Mouse (Mus musculus) kidney, embryonic 14.5 days (tissue): ENCODE data around the gene Mrps7. TPM values are rescaled to one million over a fixed set of nuclear protein-coding genes. Genes with fewer than 3 reads are reported as not detected.
"Not testable (repeated sequence)": the region's sequence is repeated elsewhere in the genome, so short reads cannot be mapped to it uniquely, and the experiment has no call there.

Experiments
- ATAC-seq: fragments of 200-750 bp; cut with Nextera tagmentation; 2 replicates; pipeline ENCODE4 v1.8.0; 2017; ENCODE audit warnings: moderate number of reproducible peaks, mild to moderate bottlenecking, moderate TSS enrichment, moderate library complexity; ENCODE audit not compliant: low FRiP score, low TSS enrichment
- H3K27ac ChIP-seq: fragments of 300-500 bp; sonication (generic); 2 replicates; pipeline ENCODE4 v1.5.1; 2014; ENCODE audit warnings: low read depth, mild to moderate bottlenecking, low read length, moderate library complexity, mixed read lengths
- H3K27me3 ChIP-seq: fragments of 300-500 bp; sonication (generic); 2 replicates; pipeline ENCODE4 v1.6.1; 2014; ENCODE audit warnings: mild to moderate bottlenecking, low read length; ENCODE audit not compliant: control insufficient read depth, insufficient read depth
- H3K36me3 ChIP-seq: fragments of 300-500 bp; sonication (generic); 2 replicates; pipeline ENCODE4 v1.6.1; 2014; ENCODE audit warnings: low read length, mixed read lengths; ENCODE audit not compliant: control insufficient read depth, insufficient read depth
- H3K4me1 ChIP-seq: fragments of 300-500 bp; sonication (generic); 2 replicates; pipeline ENCODE4 v1.6.1; 2014; ENCODE audit warnings: low read length, mixed read lengths; ENCODE audit not compliant: control insufficient read depth, insufficient read depth
- H3K4me2 ChIP-seq: fragments of 300-500 bp; sonication (generic); replicated peaks from 2 replicates; pipeline ENCODE4 v1.6.1; 2014; ENCODE audit warnings: low read depth, mild to moderate bottlenecking, low read length
- H3K4me3 ChIP-seq: fragments of 300-500 bp; sonication (generic); 2 replicates; pipeline ENCODE4 v1.5.1; 2014; ENCODE audit warnings: mild to moderate bottlenecking, low read length
- H3K9ac ChIP-seq: fragments of 300-500 bp; sonication (generic); 2 replicates; pipeline ENCODE4 v1.6.1; 2014; ENCODE audit warnings: low read depth, mild to moderate bottlenecking, low read length, moderate library complexity
- H3K9me3 ChIP-seq: fragments of 300-500 bp; sonication (generic); 2 replicates; pipeline ENCODE4 v1.6.1; 2016; ENCODE audit warnings: low read length; ENCODE audit not compliant: control insufficient read depth
- WGBS: fragments of 180-500 bp; shearing (Covaris S2); extraction: QIAGEN DNeasy Blood & Tissue Kit; methylation state at CpG from one replicate; pipeline ENCODE4 v1.1.7; 2014; 5-methylcytosine and 5-hydroxymethylcytosine counted together
- polyA plus RNA-seq: library from polyadenylated mRNA; unstranded; fragments of >200 nt; fragmentation: Nextera tagmentation; extraction: Ambion mirVana; gene quantifications from 2 replicates; pipeline ENCODE4 v1.2.1, GENCODE M21; 2014

Mrps7 gene
- polyA plus RNA-seq, 1 experiment from 2014 or later: 100 TPM

GRCm38 (mm10) chr11:115645498-115645897 lies 41.8 kb downstream of the Mrps7 start:
- not testable (repeated sequence) for ATAC-seq

DNA sequence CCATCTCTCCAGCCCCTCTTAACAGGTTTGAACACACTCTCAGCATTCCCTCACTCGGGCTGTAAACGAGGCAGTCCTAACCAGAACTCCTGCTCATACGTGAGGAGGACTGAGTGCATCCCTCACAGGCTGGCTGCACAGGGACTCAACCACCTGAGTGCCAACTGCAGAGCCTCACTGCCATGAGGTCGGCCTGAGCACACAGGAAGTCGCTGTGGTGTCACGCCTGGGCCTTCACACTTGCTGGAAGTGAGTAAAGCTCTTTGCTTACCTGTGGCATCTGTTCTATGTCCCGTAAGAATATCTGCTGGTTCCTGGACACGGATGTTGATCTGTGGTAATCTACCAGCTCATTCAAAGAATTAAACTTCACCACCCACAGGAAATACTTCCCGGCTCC lies 42.7 kb downstream of the Mrps7 start:
- peaks cover 34% of the 10 kb centered on the region; the same call in 1 of the 2 replicates for H3K36me3 ChIP-seq

More at GRCm38 (mm10) chr11:115645498-115645897, 41.8 kb downstream of the Mrps7 start:
- H3K27ac ChIP-seq, H3K4me1 ChIP-seq, H3K4me2 ChIP-seq, H3K27me3 ChIP-seq, H3K9ac ChIP-seq, H3K9me3 ChIP-seq, H3K4me3 ChIP-seq: not testable (repeated sequence)
- H3K36me3 ChIP-seq: peaks cover 31% of the 10 kb centered on the region; the same call in 1 of the 2 replicates
- WGBS: 49% methylated on average over 14 of the region's 14 CpGs

DNA sequence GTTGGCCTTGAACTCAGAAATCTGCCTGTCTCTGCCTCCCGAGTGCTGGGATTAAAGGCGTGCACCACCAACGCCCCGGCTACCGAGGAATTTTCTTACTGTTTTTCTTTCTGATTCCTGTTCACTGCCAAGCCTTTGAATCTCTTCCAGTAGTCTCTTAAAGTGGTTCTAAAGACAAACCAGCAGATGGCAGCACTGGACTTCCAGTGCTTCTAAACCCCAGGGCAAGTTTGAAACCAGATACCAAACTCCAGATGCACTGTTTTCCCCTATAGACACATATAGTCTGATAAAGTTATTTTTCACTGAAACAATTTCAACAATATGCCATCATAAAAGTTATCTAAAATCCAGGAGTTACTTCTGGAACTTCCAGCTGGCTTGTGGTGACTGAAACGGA lies 43.7 kb downstream of the Mrps7 start:
- Histone ChIP-seq H3K9me3 (no peaks in the 10 kb centered on the region), H3K9ac (no peak overlapping the region), H3K27ac (no peak overlapping the region), H3K4me2 (no peak overlapping the region), H3K36me3 (peaks cover 35% of the 10 kb centered on the region; the same call in 1 of the 2 replicates), H3K4me3 (no peak overlapping the region), H3K27me3 (no peaks in the 10 kb centered on the region), H3K4me1 (no peaks in the 10 kb centered on the region)
- no peak for ATAC-seq
- WGBS: 51% methylated on average over 6 of the region's 6 CpGs

More for the DNA sequence above, 42.7 kb downstream of the Mrps7 start:
- WGBS: 94% methylated on average over 9 of the region's 9 CpGs
- no peak overlapping the region for H3K9ac ChIP-seq
- no peak overlapping the region for H3K4me3 ChIP-seq
- no peak overlapping the region for H3K27ac ChIP-seq
- H3K27me3 ChIP-seq: no peaks in the 10 kb centered on the region
- no peak for ATAC-seq
- H3K4me2 ChIP-seq: no peak overlapping the region
- no peaks in the 10 kb centered on the region for H3K9me3 ChIP-seq
- H3K4me1 ChIP-seq: no peaks in the 10 kb centered on the region

- Histone ChIP-seq H3K9me3 (no peaks in the 10 kb centered on the region), H3K4me3 (no peak overlapping the region), H3K9ac (no peak overlapping the region), H3K27me3 (no peaks in the 10 kb centered on the region), H3K4me2 (no peak overlapping the region), H3K27ac (no peak overlapping the region), H3K36me3 (peaks cover 46% of the 10 kb centered on the region; the same call in 1 of the 2 replicates), H3K4me1 (no peaks in the 10 kb centered on the region)
- WGBS: 76% methylated on average over 10 of the region's 10 CpGs
- ATAC-seq: no peak
These were observed 46.0 kb downstream of the Mrps7 start for GRCm38 (mm10) chr11:115649706-115650105.

- Histone ChIP-seq H3K9ac (no peak overlapping the region), H3K27ac (no peak overlapping the region), H3K9me3 (no peaks in the 10 kb centered on the region), H3K36me3 (peaks cover 42% of the 10 kb centered on the region; the same call in 1 of the 2 replicates), H3K27me3 (no peaks in the 10 kb centered on the region), H3K4me3 (no peak overlapping the region), H3K4me2 (no peak overlapping the region), H3K4me1 (no peaks in the 10 kb centered on the region)
- ATAC-seq: no peak
- 84% methylated on average over 3 of the region's 3 CpGs for WGBS
These were observed 48.0 kb downstream of the Mrps7 start for GRCm38 (mm10) chr11:115651680-115652079.

DNA sequence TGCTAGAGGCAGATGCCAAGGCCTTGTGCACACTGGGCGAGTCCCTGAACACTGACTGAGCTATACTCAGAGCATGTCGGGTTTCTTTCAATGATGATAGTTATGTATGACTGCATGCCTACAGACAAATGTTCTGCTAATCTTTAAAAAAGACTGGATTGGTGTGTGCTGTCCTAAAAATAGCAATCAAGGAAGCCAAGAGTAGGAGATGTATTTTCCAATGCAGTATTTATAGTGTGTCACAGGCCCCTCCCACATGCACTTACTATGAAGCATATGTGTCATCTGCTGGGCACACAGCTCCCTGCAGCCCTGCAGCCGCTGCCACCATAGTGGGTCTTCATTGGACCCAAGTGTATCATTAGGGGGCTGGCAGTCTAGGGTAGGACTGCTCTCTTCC lies 49.5 kb downstream of the Mrps7 start:
- no peaks in the 10 kb centered on the region for H3K9me3 ChIP-seq
- 88% methylated on average over 3 of the region's 3 CpGs for WGBS
- ATAC-seq: no peak

DNA sequence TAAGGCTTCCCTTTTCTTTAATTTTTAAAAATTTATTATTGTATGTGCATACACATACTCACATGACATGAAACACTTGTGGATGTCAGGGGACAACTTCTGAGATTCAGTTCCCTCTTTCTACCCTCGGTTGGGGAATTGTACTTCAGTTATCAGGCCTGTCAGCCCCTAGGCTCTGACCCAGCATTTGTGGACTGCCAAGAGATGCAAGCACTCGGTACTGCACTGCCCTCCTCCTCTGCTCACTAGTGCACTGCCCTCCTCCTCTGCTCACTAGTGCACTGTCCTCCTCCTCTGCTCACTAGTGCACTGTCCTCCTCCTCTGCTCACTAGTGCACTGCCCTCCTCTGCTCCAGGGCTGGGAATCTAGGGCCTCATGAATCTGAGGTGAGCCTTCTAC lies 50.4 kb downstream of the Mrps7 start:
- Histone ChIP-seq H3K27me3 (no peaks in the 10 kb centered on the region), H3K4me3 (no peak overlapping the region), H3K4me2 (no peak overlapping the region), H3K27ac (no peak overlapping the region), H3K9me3 (no peaks in the 10 kb centered on the region), H3K9ac (no peak overlapping the region), H3K4me1 (no peaks in the 10 kb centered on the region), H3K36me3 (peaks cover 36% of the 10 kb centered on the region; the same call in 1 of the 2 replicates)
- ATAC-seq: no peak
- 93% methylated on average over 2 of the region's 2 CpGs for WGBS

More for the DNA sequence above, 49.5 kb downstream of the Mrps7 start:
- Histone ChIP-seq H3K27ac (no peak overlapping the region), H3K4me2 (no peak overlapping the region), H3K4me3 (no peak overlapping the region), H3K27me3 (no peaks in the 10 kb centered on the region), H3K4me1 (no peaks in the 10 kb centered on the region), H3K36me3 (peaks cover 42% of the 10 kb centered on the region; the same call in 1 of the 2 replicates), H3K9ac (no peak overlapping the region)

Other genes with a start within 250 kb of the Mrps7 start
- gene Hid1, start 236.2 kb upstream of the Mrps7 start, polyA plus RNA-seq: 2.3 and 4.4 TPM in 2 replicates
- gene Cdr2l, start 222.0 kb upstream of the Mrps7 start, polyA plus RNA-seq: 11.5 and 13.0 TPM in 2 replicates
- gene Mrpl58, start 200.2 kb upstream of the Mrps7 start, polyA plus RNA-seq: 235 and 261 TPM in 2 replicates
- 962 and 1,151 TPM in 2 replicates for gene Atp5h, start 184.0 kb upstream of the Mrps7 start, polyA plus RNA-seq
- 22.7 and 23.9 TPM in 2 replicates for gene Kctd2, start 183.8 kb upstream of the Mrps7 start, polyA plus RNA-seq
- 0.14 and 0.33 TPM in 2 replicates for gene Trim80, start 163.4 kb upstream of the Mrps7 start, polyA plus RNA-seq
- 9.0 and 10.7 TPM in 2 replicates for gene Slc16a5, start 141.5 kb upstream of the Mrps7 start, polyA plus RNA-seq
- gene Armc7, start 128.3 kb upstream of the Mrps7 start, polyA plus RNA-seq: 5.7 and 7.9 TPM in 2 replicates
- 75.6 and 76.3 TPM in 2 replicates for gene Nt5c, start 112.1 kb upstream of the Mrps7 start, polyA plus RNA-seq
- 487 and 524 TPM in 2 replicates for gene Jpt1, start 89.5 kb upstream of the Mrps7 start, polyA plus RNA-seq
- 1,228 and 1,562 TPM in 2 replicates for gene Sumo2, start 67.6 kb upstream of the Mrps7 start, polyA plus RNA-seq
- 159 and 197 TPM in 2 replicates for gene Nup85, start 39.5 kb upstream of the Mrps7 start, polyA plus RNA-seq
- gene Gga3, start 126 bp downstream of the Mrps7 start, polyA plus RNA-seq: 14.4 and 22.7 TPM in 2 replicates
- 33.3 and 33.6 TPM in 2 replicates for gene Mif4gd, start 9.0 kb downstream of the Mrps7 start, polyA plus RNA-seq
- 35.3 and 40.8 TPM in 2 replicates for gene Slc25a19, start 24.4 kb downstream of the Mrps7 start, polyA plus RNA-seq
- 47.7 and 53.0 TPM in 2 replicates for gene Grb2, start 104.7 kb downstream of the Mrps7 start, polyA plus RNA-seq
- gene Tmem94, start 161.5 kb downstream of the Mrps7 start, polyA plus RNA-seq: 12.4 and 19.9 TPM in 2 replicates
- 14.2 and 17.5 TPM in 2 replicates for gene Caskin2, start 209.7 kb downstream of the Mrps7 start, polyA plus RNA-seq
- gene Tsen54, start 210.8 kb downstream of the Mrps7 start, polyA plus RNA-seq: 26.2 and 34.9 TPM in 2 replicates
- gene Llgl2, start 220.1 kb downstream of the Mrps7 start, polyA plus RNA-seq: 24.3 and 28.7 TPM in 2 replicates